Mouse (Mus musculus) stomach, postnatal 0 days (tissue): ENCODE data around the gene Ralb.

ENCODE experiments used
- CTCF ChIP-seq: IDR thresholded peaks from 2 replicates; pipeline ENCODE4 v1.5.1; 2016; ENCODE audit warnings: antibody characterized with exemption, low read depth, mild to moderate bottlenecking, moderate library complexity
- EP300 ChIP-seq: optimal IDR thresholded peaks from 2 replicates; pipeline ENCODE3; 2016; ENCODE audit warnings: antibody characterized with exemption

GRCm38 (mm10) chr1:119437401-119437800 lies 67.2 kb downstream of the Ralb start:
- TF ChIP-seq CTCF (no peak), EP300 (no peak)
